Mouse (Mus musculus): Measurements from ENCODE around the gene Lrp2.

Lrp2 gene

DNA sequence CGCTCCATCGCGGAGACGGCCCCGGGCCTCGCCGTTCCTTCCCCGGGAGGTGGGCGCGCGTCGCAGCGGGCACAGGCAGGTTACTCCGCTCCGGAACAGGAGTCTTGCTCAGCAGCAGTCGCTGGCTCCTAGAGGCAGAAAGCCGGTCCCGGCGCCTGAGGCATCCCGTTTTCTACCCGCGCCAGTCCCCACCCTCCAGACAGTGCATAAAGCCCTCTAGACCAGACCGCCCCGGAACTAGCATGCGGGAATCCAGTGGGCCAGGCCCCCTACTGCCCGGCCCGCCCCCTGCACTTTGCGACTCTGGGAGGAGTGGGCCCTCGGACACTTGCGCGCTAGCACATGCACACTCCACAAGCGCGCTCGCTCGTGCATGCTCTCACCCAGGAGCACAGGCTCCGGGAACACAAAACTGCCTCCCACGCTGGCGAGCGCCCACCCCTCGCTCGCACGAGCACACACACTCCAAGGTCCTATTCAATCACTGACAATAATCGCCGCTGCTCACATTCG is at the start of gene Lrp2:
Gene Lrp2 (minus strand): TSS at position 180 of the 513 bp plus-strand sequence.
- DNase-seq (ENCODE audit: low spot score): no peak

DNA sequence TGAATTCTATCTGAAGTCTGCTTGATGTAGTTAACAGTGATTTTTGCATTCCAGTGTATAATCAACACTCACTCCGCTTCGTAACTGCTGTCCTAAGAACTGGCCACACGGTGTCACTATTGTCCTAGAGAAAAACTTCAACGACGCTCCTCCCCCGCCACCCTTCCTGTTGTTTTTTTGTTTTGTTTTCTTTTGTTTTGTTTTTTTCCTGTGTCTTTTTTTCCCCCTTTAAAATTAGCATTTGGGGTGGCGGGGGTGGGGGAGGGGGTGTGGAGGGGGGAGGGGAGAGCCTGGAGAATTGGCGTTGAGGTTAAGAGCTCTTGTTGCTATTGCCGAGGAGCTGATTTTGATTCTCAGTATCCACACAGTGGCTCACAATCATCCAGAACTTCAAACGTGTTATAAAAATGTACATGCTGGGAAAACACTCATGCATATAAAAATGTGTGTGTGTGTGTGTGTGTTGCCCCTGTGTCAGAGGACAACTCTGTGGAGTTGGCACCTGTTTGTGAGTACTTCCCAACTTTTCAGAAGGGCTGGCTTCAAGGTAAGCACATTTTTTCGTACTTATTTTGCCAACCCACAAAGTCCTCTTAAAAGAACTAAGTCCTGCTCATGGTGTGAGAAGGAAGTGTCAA is 49.3 kb upstream of the Lrp2 start:
- DNase-seq (ENCODE audit: low spot score): no peak

DNA sequence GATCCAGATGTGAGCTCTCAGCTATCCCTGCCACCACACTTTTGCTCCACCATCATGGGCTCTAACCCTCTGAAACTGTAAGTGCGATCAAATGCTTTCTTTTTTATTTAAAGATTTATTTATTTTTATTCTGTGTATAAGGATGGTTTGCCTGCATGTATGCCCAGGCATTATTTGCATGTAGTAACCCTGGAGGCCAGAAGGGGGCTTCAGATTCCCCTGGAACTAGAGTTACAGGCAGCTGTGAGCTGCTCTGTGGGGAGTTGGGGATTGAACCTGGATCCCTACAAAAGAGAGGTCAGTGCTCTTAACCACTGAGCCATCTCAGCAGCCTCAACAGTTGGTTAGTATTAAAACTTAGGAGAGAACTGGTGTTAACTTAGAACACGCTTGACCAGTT is 45.6 kb upstream of the Lrp2 start:
- no peak for DNase-seq (ENCODE audit: low spot score)

DNA sequence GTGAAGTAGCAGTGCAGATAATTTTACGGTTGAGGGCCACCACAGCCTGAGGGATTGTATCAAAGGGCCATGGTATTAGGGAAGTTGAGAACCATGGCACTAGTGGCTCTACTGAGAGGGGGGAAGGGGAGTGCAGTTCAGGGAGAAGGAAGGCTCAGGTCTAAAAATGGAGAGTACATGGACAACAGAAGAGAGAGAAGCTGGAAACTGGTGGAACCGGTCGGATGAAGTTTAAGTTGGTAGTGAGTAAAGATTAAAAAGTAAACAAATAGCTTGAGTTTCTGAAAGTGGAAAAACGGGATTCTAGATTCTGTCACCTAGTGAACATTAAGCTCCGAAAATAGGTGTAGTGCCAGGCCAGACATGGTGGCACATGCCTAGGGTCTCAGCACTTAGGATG is 44.9 kb upstream of the Lrp2 start:
- no peak for DNase-seq (ENCODE audit: low spot score)

DNA sequence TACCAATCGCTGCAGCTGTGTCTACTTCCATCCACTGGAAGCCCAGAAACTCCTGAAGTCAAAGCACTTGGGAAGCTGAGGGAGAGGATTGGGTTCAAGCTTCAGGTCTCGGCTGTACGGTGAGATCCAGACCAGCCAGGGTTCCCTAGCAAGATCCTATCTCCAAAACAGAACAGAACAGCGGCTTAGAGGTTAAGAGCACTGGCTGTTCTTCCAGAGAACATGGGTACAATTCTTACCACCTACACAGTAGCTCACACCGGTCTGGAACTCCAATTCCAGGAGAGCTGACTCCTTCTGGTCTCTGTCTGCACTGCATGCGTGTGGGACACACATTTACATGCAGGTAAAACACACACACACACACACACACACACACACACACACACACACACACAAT is 44.0 kb upstream of the Lrp2 start:
- no peak for DNase-seq (ENCODE audit: low spot score)

DNA sequence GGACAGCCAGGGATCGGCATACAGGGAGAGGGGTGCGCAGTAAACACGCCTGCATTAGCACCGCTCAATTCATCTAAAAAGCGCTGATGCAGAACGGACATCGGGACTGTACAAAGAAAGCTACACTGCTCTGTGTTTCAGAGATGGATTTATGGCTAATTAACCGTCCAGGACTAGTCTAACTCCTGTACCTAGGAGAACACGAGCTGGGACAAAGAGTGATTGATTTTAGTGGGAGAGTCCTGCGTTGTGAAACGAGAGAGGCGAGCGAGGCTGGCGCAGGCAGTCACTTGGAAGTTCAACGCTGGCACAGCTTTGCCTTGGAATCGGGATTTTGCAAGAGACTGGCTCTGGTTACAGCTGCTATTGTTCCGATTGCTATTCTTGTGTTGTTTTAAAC is 43.4 kb upstream of the Lrp2 start:
- no peak for DNase-seq (ENCODE audit: low spot score)

DNA sequence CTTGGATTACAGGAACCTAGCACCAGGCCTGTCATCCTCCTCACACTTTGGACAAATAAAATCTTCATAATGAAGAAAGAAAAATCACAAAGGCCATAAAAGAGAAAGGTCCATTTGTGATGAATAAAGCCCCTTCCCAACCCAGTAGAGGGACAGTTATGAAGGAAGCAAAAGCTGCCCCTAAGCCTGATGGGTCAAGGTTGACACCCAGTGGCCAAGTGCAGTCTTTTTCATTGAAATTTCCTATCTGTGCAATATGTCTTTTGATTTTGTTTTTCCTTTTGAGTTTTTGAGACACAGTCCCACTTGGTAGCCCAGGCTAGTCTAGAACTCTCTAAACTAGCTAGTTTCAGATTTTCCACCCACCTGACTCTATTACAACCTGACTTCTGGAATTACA is 33.4 kb upstream of the Lrp2 start:
- no peak for DNase-seq (ENCODE audit: low spot score)

DNA sequence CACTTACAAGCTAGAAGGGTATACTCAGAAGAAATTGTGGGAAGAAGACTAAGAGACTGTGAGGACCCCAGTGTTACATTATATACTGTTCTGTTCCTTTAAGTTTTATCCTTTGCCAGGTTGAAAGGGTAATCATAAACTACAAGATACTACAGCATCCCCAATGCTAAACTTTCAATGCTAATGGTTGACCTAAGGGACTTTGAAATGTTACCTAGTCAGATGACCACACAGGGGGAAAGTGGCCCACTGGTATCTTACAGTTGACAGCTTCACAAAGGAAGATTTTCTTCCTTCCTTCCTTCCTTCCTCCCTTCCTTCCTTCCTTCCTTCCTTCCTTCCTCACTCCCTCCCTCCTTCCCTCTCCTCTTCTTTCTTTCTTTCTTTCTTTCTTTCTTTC is 32.5 kb upstream of the Lrp2 start:
- no peak for DNase-seq (ENCODE audit: low spot score)

DNA sequence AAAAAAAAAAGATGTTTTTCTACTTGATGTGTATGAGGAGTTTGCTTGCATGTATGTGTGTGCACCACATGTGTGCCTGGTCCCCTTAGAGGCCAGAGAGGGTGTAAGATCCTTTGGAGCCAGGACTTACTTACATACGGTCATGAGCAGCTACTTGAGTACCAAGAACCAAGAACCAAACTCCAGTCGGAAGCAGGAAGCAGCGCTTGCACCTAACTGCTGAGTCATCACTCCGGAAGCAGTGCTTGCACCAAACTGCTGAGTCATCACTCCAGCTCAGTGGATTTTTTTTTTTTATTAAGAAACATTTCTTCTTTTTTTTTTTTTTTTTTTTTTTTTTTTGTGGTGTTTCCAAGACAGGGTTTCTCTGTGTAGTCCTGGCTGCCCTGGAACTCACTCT is 27.4 kb upstream of the Lrp2 start:
- no peak for DNase-seq (ENCODE audit: low spot score)

DNA sequence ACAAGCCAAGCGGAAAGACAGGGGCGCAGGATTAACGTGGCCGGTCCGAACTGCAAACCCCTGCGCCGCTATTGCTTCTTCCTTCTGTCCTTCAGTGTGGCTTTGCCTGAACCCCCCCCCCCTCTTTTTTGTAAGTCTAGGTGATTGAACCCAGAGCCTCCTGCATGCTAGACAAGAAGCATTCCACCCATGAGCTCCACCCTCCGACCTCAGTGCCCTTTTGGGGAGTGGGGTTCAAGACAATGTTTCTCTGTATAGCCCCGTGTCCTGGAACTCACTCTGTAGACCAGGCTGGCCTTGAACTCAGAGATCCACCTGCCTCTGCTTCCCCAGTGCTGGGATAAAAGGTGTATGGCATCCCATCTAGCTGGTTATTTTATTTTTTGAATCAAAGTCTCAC is 26.9 kb upstream of the Lrp2 start:
- DNase-seq (ENCODE audit: low spot score): no peak

DNA sequence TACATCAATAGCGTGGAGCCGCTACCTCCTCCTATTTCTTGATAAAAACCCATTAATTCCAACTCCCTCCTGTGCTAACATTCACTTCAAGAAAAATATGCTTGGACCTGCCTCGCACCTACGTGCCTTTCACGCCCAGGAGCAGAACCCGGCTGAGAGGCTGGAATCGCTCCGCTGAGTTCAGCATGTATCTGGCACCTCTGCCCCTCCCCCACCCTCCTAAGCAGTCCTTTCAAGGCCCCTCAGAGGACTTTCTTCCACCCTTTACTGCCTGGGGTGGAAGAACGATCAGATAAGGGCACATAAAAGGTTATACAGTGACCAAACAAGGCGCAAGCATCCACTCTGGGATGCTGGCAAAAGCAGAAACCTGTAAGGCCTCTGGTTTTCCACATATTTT is 26.4 kb upstream of the Lrp2 start:
- DNase-seq (ENCODE audit: low spot score): no peak

DNA sequence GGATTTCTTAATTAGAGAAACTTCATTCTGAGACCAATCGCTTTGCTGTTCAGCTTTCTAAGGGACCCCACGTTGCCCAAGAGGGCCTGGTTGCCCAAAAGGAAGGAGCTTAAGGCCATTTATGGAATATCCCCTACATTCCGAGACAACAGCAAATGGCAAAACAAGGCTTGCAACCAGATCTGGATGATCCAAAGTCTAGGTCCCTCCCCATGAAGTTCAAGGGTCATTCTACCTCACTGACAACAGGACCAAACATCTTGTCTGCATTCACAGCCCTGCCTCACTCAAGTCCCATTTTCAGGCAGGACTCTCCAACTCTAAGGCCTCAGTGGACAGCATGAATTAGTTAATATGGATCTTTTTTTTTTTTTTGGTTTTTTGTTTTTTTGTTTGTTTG is 20.8 kb upstream of the Lrp2 start:
- DNase-seq (ENCODE audit: low spot score): no peak

DNA sequence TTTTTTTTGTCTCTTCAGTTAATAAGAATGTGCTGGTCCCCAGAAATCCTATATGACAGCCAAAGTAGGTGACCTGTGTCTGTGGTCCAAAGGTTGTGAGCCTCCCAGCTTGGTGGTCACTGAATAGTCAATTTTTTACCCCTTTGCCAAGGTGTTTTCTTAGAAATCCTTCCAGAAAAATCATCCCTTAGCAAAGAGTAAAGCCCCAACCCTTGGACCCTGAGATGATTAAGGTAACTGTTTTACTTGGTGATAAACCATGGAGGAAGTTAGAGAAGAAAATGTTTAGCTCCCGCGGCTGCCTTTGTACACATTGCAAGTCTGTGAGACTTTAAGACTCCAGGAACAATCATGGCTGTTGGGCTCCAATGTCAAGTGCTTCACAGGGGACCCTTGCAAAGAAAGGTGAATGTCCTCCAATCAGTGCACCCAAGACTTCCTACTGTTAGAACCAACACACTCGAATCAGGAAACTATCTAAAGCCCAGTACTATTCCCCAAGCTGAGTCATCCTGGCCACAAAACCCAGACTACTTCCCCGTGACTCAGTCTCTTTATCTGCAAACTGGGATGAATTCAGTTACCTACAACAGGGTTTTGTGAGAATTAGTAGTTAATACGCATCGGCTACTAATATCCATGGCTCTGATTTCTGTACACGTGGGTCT is 18.0 kb upstream of the Lrp2 start:
- DNase-seq (ENCODE audit: low spot score): no peak

DNA sequence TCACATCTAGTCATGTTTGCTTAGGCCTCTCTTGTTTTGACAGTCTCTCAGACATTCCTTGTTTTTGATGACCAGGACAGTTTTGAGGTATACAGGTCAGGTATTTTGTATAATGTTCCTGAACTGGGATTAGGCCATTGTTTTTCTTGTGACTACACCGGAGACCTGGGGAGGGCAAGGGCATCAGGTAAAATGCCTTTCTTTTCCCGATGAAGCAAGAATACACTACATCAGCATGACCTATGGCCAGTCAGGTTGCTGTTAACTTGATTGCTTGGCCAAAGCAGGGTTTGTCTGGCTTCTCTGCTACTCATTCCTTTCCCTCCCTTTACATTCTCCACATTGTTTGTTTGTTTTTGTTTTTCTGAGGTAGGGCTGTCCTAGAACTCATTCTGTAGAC is 7.3 kb upstream of the Lrp2 start:
- DNase-seq (ENCODE audit: low spot score): no peak

DNA sequence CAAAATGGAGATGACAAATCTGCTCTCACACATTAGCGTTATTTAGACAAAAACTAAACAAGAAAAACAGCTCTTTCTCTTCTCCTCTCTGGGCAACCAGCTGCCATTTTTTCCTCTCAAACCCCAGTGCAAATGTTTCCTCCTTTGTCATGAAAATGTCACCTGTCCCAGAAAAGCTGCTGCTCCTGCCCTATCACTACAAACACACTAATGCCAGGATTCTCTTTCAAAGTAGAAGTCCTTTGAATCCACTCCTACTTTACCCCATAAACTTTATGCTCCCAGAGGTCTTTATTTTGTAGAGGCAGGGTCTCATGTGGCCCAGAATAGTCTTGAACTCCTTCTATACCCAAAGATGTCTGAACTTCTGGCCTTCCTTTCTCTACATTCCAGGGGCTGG is 6.7 kb upstream of the Lrp2 start:
- DNase-seq (ENCODE audit: low spot score): no peak

DNA sequence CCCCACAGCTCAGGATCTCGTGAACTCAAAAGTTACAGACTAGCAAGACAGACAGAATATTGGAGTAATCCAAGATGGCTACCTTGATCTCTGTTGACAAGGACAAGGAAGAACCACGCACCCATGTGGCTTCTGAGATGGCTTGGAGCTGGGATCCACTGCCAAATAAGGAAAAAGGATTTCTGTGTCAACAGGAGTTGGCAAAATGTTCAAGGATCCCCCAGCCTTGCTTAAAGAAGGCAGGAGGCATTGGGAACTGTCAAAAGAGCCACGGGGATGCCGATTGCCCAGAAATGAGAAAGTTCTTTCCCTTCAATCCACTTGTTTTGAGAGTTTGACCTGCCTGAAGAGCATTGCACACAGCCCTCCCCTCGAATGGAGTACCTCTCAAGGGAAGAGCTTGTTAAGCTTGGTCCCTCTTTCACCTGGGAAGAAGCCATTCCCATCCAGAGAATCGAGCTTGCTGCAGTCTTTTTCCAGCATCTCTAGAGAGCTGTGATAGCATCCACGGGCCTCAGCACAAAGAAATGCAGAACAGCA is 6.2 kb upstream of the Lrp2 start:
- no peak for DNase-seq (ENCODE audit: low spot score)

DNA sequence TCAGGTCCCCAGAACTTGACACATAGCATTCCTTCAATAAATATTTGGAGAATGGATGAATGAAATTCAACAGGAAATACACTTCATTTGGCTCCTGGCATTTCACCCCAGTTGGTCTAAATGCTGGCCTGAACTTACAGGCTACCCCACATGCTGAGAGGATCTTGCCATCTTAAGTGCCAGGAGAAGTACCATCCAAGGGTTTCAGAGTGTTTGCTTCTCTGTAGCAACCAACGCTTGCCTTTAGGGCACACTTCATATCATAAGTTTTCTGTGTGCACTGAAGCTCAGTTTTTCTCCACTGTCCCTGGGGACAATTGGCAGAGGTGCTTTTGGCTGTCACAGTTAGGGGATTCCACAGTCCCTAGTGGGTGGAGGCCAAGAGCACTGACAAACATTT is 4.7 kb upstream of the Lrp2 start:
- DNase-seq (ENCODE audit: low spot score): no peak

DNA sequence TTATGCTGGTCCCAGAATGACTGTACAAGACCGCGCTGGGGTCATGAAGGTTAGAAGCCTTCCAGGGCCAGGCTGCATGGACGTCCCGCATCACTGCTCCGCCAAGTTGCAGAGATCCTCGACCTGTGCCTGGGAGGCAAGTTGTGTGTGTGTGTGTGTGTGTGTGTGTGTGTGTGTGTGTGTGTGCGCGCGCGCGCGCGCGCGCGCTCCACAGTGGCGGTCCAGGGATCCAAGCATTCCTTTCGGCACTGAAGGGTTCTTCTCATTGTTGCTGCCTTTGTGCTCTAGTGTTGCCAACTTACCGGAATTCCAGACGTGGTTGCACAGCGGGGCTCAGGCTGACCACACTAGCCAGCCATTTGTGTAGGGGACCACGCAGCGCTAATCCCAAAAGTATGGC is 2.0 kb upstream of the Lrp2 start:
- no peak for DNase-seq (ENCODE audit: low spot score)

DNA sequence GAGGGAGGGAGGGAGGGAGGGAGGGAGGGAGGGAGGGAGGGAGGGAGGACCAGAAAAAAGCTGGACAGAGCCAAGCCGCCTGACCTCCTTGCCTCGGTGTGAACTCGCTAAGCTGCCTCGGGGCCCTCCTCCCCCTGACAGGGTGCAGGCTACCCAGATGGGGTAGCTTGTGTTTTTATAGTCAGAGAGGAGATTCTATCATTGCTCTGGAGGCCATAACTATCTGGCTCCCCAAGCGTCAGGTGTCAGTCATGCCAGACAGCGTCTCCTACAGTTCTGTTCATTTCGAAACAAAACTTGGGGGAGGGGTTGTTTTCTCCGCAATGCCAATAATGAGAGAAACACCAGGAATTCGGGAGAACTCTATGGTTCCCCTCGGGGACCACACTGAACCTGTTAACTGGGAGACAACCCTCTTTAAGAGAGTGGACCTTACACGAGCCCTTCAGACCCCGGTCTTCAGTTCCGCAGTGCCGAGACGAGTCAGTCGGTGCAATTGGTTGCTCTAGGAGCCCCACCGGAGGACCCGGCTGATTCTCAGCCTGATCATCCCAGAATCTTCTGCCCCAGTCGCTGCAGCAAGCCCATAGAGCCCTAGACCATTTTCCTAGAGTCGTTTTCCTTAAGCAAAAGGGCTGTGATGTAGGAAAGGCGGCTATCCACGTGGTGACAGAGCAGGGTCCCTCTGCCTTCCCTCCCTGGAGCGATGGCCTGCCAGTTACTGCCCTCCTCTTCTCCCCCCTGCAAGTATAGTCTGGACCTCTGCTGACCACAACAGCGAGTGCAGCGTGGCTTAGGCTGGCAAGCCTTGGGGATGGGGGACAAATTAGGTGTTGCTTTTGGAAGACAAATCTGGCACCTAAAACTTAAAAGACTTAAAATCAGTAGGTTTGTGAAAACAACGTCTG is 1.2 kb upstream of the Lrp2 start:
- no peak for DNase-seq (ENCODE audit: low spot score)

DNA sequence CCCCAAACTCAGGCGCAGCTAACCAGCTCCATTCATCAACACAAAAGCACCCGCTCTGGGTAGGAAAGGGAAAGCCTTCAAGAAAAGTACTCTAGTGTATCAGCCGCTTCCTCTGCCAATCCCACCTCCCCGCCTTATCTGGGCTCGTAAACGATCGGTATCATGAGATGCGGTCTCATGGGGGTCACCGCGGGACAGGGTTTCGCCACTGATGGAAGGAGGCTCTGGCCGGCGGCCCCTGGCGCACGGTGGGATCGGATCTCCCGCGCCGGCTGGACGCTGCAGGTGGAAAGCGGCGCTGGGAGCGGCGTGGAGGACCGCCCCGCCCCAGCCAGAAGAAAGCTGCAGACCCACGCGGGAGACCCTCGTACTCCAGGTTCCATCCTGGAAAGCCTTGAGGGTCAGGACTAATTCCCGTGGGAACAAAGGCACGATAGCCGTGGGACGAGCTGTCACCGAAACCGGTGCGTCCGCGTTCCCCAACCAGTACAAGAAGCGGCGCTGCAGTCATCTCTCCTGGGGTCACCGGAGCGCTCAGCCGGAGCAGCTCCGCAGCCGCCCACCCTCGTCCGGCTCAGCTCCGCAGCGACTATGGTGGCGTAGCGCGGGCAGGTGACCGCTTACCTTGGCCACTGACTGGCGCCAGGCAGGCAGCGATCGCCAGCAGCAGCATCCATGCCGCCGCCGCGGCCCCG is 527 bp downstream of the Lrp2 start:
- DNase-seq (ENCODE audit: low spot score): no peak

DNA sequence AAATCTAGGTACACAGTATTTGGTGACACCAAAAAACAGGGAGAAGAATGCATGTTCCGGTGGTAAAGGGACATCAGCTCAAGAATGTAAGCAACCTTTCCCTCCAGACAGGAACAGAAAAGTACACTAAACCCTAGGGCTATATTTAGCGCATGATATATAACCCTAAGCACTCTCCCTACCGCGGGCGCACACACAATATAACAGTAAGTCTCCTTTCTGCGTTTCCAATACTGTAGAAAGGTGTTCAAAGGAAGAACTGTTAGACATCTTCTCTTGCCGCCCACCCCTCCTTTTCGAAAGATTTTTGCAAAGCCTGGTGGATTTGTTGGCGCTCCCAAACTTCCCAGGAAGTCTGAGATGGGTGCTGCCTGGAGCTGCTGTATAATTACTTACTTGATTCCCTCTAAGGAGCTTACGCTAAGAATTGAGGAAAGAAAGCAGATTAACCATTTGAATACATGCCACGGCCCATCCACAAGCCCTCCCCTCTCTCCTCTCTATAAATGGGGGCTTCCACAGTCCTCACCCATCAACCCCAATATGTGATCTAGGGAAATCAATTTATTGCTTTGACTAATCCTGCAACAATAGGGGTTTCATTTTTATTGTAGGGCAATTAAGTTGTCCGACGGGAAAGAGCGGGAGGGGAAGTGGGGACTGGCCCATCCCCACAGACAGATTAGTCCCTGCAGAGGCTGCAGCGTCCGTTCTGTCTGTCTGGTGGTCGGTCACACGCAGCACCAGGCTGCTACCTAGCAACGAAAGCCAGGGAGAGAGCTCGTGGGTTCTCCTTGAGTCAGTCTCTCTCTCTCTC is 1.5 kb downstream of the Lrp2 start:
- DNase-seq (ENCODE audit: low spot score): no peak
